Mouse (Mus musculus) lung, postnatal 0 days (tissue): ENCODE measurements around the gene Sntg2. TPM values are rescaled to one million over a fixed set of nuclear protein-coding genes. Genes with fewer than 3 reads are reported as not detected.

Source experiments
- ATAC-seq: fragments of 200-750 bp; cut with Nextera tagmentation; 2 replicates; pipeline ENCODE4 v1.8.0; 2017; ENCODE audit warnings: moderate library complexity
- DNase-seq: peaks from one replicate; pipeline ENCODE4 v3.0.0-alpha.2; 2016; ENCODE audit warnings: low spot score
- H3K27ac ChIP-seq: fragments of 300-500 bp; sonication (generic); 2 replicates; pipeline ENCODE4 v1.5.1; 2014; ENCODE audit warnings: antibody characterized with exemption, mild to moderate bottlenecking, low read length, mixed read lengths
- H3K27me3 ChIP-seq: fragments of 300-500 bp; sonication (generic); replicated peaks from 2 replicates; pipeline ENCODE4 v1.6.1; 2014; ENCODE audit warnings: low read length, mixed read lengths; ENCODE audit not compliant: insufficient read depth
- H3K36me3 ChIP-seq: fragments of 300-500 bp; sonication (generic); 2 replicates; pipeline ENCODE4 v1.6.1; 2014; ENCODE audit warnings: low read length, mixed read lengths; ENCODE audit not compliant: insufficient read depth
- H3K4me1 ChIP-seq: fragments of 300-500 bp; sonication (generic); 2 replicates; pipeline ENCODE4 v1.6.1; 2014; ENCODE audit warnings: antibody characterized with exemption, low read depth, low read length, mixed read lengths; ENCODE audit not compliant: insufficient read depth
- H3K4me2 ChIP-seq: fragments of 300-500 bp; sonication (generic); replicated peaks from 2 replicates; pipeline ENCODE4 v1.6.1; 2014; ENCODE audit warnings: low read depth, mild to moderate bottlenecking, low read length, moderate library complexity, mixed read lengths
- H3K4me3 ChIP-seq: fragments of 300-500 bp; sonication (generic); 2 replicates; pipeline ENCODE4 v1.5.1; 2014; ENCODE audit warnings: low read depth, low read length
- H3K9ac ChIP-seq: fragments of 300-500 bp; sonication (generic); replicated peaks from 2 replicates; pipeline ENCODE4 v1.6.1; 2014; ENCODE audit warnings: low read depth, mild to moderate bottlenecking
- H3K9me3 ChIP-seq: fragments of 300-500 bp; sonication (generic); 2 replicates; pipeline ENCODE4 v1.6.1; 2016; ENCODE audit warnings: low read length, mixed read lengths
- CTCF ChIP-seq: IDR thresholded peaks from 2 replicates; pipeline ENCODE4 v1.5.1; 2016; ENCODE audit warnings: antibody characterized with exemption, mild to moderate bottlenecking
- EP300 ChIP-seq: IDR thresholded peaks from 2 replicates; pipeline ENCODE4 v1.6.1; 2016; ENCODE audit warnings: antibody characterized with exemption, mild to moderate bottlenecking, control low read depth
- WGBS: fragments of 180-500 bp; shearing (Covaris S2); extraction: QIAGEN DNeasy Blood & Tissue Kit; methylation state at CpG from one replicate; pipeline ENCODE4 v1.1.7; 2014; 5-methylcytosine and 5-hydroxymethylcytosine counted together
- polyA plus RNA-seq: library from polyadenylated mRNA; unstranded; fragments of >200 nt; fragmentation: Nextera tagmentation; extraction: Ambion mirVana; gene quantifications from 2 replicates; pipeline ENCODE4 v1.2.1, GENCODE M21; 2015

Gene Sntg2
- polyA plus RNA-seq, 1 experiment from 2014 or later, result 5.3 TPM

- H3K27ac ChIP-seq, result no peak overlapping the region
- no peaks in the 10 kb centered on the region for H3K4me1 ChIP-seq
- H3K9ac ChIP-seq, result no peak overlapping the region
- no peaks in the 10 kb centered on the region for H3K27me3 ChIP-seq
- ATAC-seq (no peak), DNase-seq (no peak)
- TF ChIP-seq CTCF, result no peak
- no peak for TF ChIP-seq EP300
- H3K4me3 ChIP-seq, result no peak overlapping the region
- WGBS, result 50% methylated on average over 2 of the region's 2 CpGs
- H3K36me3 ChIP-seq, result no peaks in the 10 kb centered on the region
- H3K9me3 ChIP-seq, result no peaks in the 10 kb centered on the region
- H3K4me2 ChIP-seq, result no peak overlapping the region
These were observed 114.5 kb downstream of the Sntg2 start for GRCm38 (mm10) chr12:30258641-30259040.

GRCm38 (mm10) chr12:30257664-30258063, 115.5 kb downstream of the Sntg2 start:
- 85% methylated on average over 7 of the region's 7 CpGs for WGBS
- no peak for ATAC-seq
- TF ChIP-seq EP300 (no peak), CTCF (no peak)

GRCm38 (mm10) chr12:30256207-30256606, 117.0 kb downstream of the Sntg2 start:
- H3K9ac ChIP-seq, result no peak overlapping the region
- ATAC-seq, result no peak
- DNase-seq, result no peak

More at GRCm38 (mm10) chr12:30257664-30258063, 115.5 kb downstream of the Sntg2 start:
- Histone ChIP-seq H3K9ac (no peak overlapping the region), H3K4me2 (no peak overlapping the region), H3K27ac (no peak overlapping the region), H3K36me3 (no peaks in the 10 kb centered on the region), H3K4me1 (no peaks in the 10 kb centered on the region), H3K4me3 (no peak overlapping the region), H3K9me3 (no peaks in the 10 kb centered on the region), H3K27me3 (no peaks in the 10 kb centered on the region)
- no peak for DNase-seq

GRCm38 (mm10) chr12:30254581-30254980, 118.6 kb downstream of the Sntg2 start:
- TF ChIP-seq CTCF (no peak), EP300 (no peak)
- DNase-seq (no peak), ATAC-seq (no peak)
- 89% methylated on average over 10 of the region's 10 CpGs for WGBS
- no peak overlapping the region for H3K4me2 ChIP-seq
- H3K27ac ChIP-seq, result no peak overlapping the region
- no peaks in the 10 kb centered on the region for H3K36me3 ChIP-seq
- H3K9ac ChIP-seq, result no peak overlapping the region
- H3K9me3 ChIP-seq, result no peaks in the 10 kb centered on the region
- no peaks in the 10 kb centered on the region for H3K4me1 ChIP-seq
- no peak overlapping the region for H3K4me3 ChIP-seq
- H3K27me3 ChIP-seq, result no peaks in the 10 kb centered on the region

More at GRCm38 (mm10) chr12:30256207-30256606, 117.0 kb downstream of the Sntg2 start:
- Histone ChIP-seq H3K4me2 (no peak overlapping the region), H3K36me3 (no peaks in the 10 kb centered on the region), H3K4me1 (no peaks in the 10 kb centered on the region), H3K9me3 (no peaks in the 10 kb centered on the region), H3K4me3 (no peak overlapping the region), H3K27me3 (no peaks in the 10 kb centered on the region), H3K27ac (no peak overlapping the region)
- WGBS, result 63% methylated on average over 3 of the region's 3 CpGs
- TF ChIP-seq EP300 (no peak), CTCF (no peak)

GRCm38 (mm10) chr12:30252381-30252780, 120.8 kb downstream of the Sntg2 start:
- H3K4me2 ChIP-seq, result no peak overlapping the region
- H3K9me3 ChIP-seq, result no peaks in the 10 kb centered on the region
- H3K27ac ChIP-seq, result no peak overlapping the region
- H3K27me3 ChIP-seq, result no peaks in the 10 kb centered on the region
- no peaks in the 10 kb centered on the region for H3K4me1 ChIP-seq
- no peak for DNase-seq
- ATAC-seq, result no peak
- H3K36me3 ChIP-seq, result no peaks in the 10 kb centered on the region
- H3K9ac ChIP-seq, result no peak overlapping the region
- TF ChIP-seq EP300 (no peak), CTCF (no peak)
- no peak overlapping the region for H3K4me3 ChIP-seq
- WGBS, result 93% methylated on average over 4 of the region's 4 CpGs

- ATAC-seq (no peak), DNase-seq (no peak)
- H3K27ac ChIP-seq, result no peak overlapping the region
- 83% methylated on average over 8 of the region's 8 CpGs for WGBS
- no peaks in the 10 kb centered on the region for H3K9me3 ChIP-seq
- H3K4me2 ChIP-seq, result no peak overlapping the region
- TF ChIP-seq CTCF, result no peak
- no peak for TF ChIP-seq EP300
- no peak overlapping the region for H3K9ac ChIP-seq
- H3K4me1 ChIP-seq, result no peaks in the 10 kb centered on the region
- H3K36me3 ChIP-seq, result no peaks in the 10 kb centered on the region
- no peak overlapping the region for H3K4me3 ChIP-seq
- no peaks in the 10 kb centered on the region for H3K27me3 ChIP-seq
These were observed 121.8 kb downstream of the Sntg2 start for GRCm38 (mm10) chr12:30251283-30251829.

- Histone ChIP-seq H3K4me1 (no peaks in the 10 kb centered on the region), H3K9me3 (no peaks in the 10 kb centered on the region), H3K27ac (no peak overlapping the region), H3K4me3 (no peak overlapping the region), H3K36me3 (no peaks in the 10 kb centered on the region), H3K27me3 (no peaks in the 10 kb centered on the region), H3K4me2 (no peak overlapping the region), H3K9ac (no peak overlapping the region)
- no peak for ATAC-seq
- WGBS, result 83% methylated on average over 3 of the region's 3 CpGs
- TF ChIP-seq EP300 (no peak), CTCF (no peak)
- no peak for DNase-seq
These were observed 124.1 kb downstream of the Sntg2 start for GRCm38 (mm10) chr12:30249068-30249467.
